Mouse (Mus musculus): Measurements from ENCODE around the gene Serinc4. TPM values are rescaled to one million over a fixed set of nuclear protein-coding genes. Genes with fewer than 3 reads are reported as not detected.

Gene Serinc4
- polyA plus RNA-seq, 1 experiment from 2014 or later: 1.6 TPM

DNA sequence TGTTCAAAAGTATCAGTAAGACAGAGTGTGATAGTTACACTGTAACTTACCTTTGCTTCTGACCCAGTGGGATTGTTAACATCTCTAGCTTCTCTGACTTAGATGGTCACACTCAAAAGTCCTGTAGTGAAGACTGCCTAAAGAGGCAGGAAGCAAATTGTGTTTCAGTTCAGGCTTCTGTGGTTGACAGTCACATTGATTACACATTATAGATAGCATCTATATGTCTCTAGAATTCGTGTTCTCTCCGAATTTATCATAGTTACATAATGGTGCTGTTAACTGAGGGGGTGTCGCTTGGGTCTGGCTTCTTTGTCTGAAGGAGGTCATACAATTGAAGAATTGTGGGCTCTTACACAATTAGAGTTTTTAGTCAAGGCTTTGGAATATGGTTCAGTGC, 41.5 kb downstream of the Serinc4 start:
- H3K4me3 ChIP-seq (replicated peaks; ENCODE audit: low read length): peak overlapping the region; percentile 74
- H3K4me2 ChIP-seq (ENCODE audit: low read length): peak overlapping the region; percentile 60
- H3K36me3 ChIP-seq (ENCODE audit: control insufficient read depth, insufficient read depth): no peaks in the 10 kb centered on the region; the same call in 1 of the 2 replicates
- H3K27me3 ChIP-seq (replicated peaks; ENCODE audit: control insufficient read depth, insufficient read depth, low read length): no peaks in the 10 kb centered on the region
- peak overlapping the region; percentile 85; the same call in 1 of the 2 replicates for H3K9ac ChIP-seq (replicated peaks; ENCODE audit: low read depth, low read length)
- H3K9me3 ChIP-seq (ENCODE audit: control insufficient read depth, low read length): no peaks in the 10 kb centered on the region
- H3K27ac ChIP-seq (ENCODE audit: low read length): no peak overlapping the region
- 55% methylated on average over 3 of the region's 3 CpGs for WGBS
- ATAC-seq: no peak
- H3K4me1 ChIP-seq (replicated peaks; ENCODE audit: control insufficient read depth, insufficient read depth, low read length): peaks cover 25% of the 10 kb centered on the region

DNA sequence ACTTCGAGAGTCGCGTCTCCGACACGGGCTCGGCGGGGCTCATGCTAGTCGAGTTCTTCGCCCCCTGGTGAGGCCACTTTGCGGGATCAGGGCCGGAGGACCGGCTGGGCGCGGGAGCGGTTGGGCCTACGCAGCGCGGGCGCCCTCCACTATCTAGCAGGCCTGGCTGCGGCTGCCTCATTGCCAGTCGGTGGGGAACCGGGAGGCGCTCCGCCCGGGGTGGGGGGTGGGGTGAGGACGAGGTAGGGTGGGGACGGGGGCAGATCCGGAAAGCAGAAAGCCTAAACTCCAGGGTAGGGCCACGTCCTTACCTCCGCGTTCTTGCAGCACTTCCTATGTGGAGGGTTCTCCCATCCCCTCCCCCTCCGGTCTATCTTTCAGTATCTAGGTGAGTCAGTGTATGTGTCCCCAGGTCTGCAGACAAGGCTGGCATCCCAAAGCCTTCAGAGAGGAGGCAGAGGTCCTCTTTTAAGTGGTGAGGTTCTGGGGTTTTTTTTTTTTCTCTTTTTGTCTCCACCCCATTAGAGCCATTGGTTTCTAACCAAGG, 42.4 kb downstream of the Serinc4 start:
- ATAC-seq: peak; percentile 48

DNA sequence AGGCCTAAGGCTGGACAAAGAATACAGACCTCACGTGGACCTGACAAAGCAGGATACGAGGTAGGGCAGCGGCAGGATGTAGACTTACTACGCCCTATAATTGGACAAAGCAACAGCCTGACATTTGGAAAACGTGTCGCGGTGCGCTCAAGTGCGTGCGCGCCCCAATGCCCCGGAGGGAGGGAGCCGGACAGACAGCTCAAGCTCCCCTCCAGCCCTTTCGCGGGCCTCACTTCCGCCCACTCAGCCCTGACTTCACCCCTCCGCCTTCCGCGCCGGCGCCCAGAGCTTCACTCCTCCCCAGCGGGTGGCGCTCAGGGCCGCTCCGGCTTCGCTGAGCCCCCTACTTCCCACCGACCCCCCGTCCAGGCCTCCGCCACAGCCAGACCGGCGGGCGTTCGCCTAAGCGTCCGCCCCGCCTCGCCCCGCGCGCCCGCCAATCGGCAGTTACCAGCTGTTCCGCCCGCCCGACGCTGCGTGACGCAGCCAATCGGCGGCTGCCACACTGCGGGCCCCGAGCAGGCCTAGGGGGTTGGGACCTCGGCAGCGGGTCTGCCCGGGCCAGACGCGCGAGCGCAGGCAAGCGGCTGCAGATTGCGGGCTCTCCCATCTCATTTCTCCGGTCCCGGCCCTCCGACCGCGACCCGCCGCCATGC, 43.1 kb downstream of the Serinc4 start, which contains the start of the genes Pdia3 and Catsper2:
Gene Pdia3 (plus strand): TSS at position 389 of the 656 bp plus-strand sequence.
Gene Catsper2 (minus strand): TSS at position 406 of the 656 bp plus-strand sequence.
- H3K4me2 ChIP-seq (ENCODE audit: low read length): peak within 1 kb of the TSS; percentile 60
- ATAC-seq: peak; percentile 99
- peak within 1 kb of the TSS; percentile 92 for H3K9ac ChIP-seq (replicated peaks; ENCODE audit: low read depth, low read length)
- peak within 1 kb of the TSS; percentile 74 for H3K4me3 ChIP-seq (replicated peaks; ENCODE audit: low read length)
- no peaks in the 10 kb centered on the region; the same call in 1 of the 2 replicates for H3K36me3 ChIP-seq (ENCODE audit: control insufficient read depth, insufficient read depth)
- H3K4me1 ChIP-seq (replicated peaks; ENCODE audit: control insufficient read depth, insufficient read depth, low read length): peaks cover 25% of the 10 kb centered on the region
- no peaks in the 10 kb centered on the region for H3K27me3 ChIP-seq (replicated peaks; ENCODE audit: control insufficient read depth, insufficient read depth, low read length)
- under 1% methylated on average over 68 of the region's 68 CpGs for WGBS
- peak within 1 kb of the TSS; percentile 98 for H3K27ac ChIP-seq (ENCODE audit: low read length)
- H3K9me3 ChIP-seq (ENCODE audit: control insufficient read depth, low read length): no peaks in the 10 kb centered on the region

More for the DNA sequence above, 42.4 kb downstream of the Serinc4 start:
- WGBS: 0% methylated on average over 31 of the region's 32 CpGs
- peaks cover 25% of the 10 kb centered on the region for H3K4me1 ChIP-seq (replicated peaks; ENCODE audit: control insufficient read depth, insufficient read depth, low read length)
- H3K36me3 ChIP-seq (ENCODE audit: control insufficient read depth, insufficient read depth): no peaks in the 10 kb centered on the region; the same call in 1 of the 2 replicates
- H3K9ac ChIP-seq (replicated peaks; ENCODE audit: low read depth, low read length): peak overlapping the region; percentile 85
- no peaks in the 10 kb centered on the region for H3K27me3 ChIP-seq (replicated peaks; ENCODE audit: control insufficient read depth, insufficient read depth, low read length)
- H3K9me3 ChIP-seq (ENCODE audit: control insufficient read depth, low read length): no peaks in the 10 kb centered on the region
- H3K4me2 ChIP-seq (ENCODE audit: low read length): peak overlapping the region; percentile 60
- peak overlapping the region; percentile 74 for H3K4me3 ChIP-seq (replicated peaks; ENCODE audit: low read length)
- peak overlapping the region; percentile 98 for H3K27ac ChIP-seq (ENCODE audit: low read length)

DNA sequence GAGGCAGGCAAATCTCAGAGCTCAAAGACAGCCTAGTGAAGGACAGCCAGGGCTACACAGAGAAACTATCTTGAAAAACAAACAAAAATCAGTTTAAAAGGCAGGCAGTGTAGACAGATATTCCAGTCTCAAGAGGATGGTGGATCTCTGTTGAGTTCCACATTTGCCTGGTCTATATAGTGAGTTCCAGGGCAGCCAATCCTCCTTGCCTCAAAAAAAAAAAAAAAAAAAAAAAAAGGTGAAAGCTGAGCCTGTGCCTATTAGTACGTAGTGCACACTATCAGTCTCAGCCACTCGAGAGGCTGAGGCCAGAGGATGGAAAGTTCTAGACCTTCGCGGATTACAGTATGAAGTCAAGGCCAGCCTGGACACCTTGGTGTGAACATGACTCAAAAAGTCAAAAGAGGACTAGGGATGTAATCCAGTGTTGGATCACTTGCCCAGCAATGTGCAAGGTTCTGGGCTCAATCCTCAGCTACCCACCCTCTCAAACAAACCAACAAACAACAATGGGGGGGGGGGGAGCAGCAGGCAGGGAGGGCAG, 43.7 kb downstream of the Serinc4 start:
- H3K4me2 ChIP-seq (ENCODE audit: low read length): peak overlapping the region; percentile 51
- H3K36me3 ChIP-seq (ENCODE audit: control insufficient read depth, insufficient read depth): no peaks in the 10 kb centered on the region; the same call in 1 of the 2 replicates
- peak overlapping the region; percentile 92 for H3K9ac ChIP-seq (replicated peaks; ENCODE audit: low read depth, low read length)
- peak overlapping the region; percentile 74 for H3K4me3 ChIP-seq (replicated peaks; ENCODE audit: low read length)
- H3K27me3 ChIP-seq (replicated peaks; ENCODE audit: control insufficient read depth, insufficient read depth, low read length): no peaks in the 10 kb centered on the region
- peak overlapping the region; percentile 98 for H3K27ac ChIP-seq (ENCODE audit: low read length)
- peaks cover 25% of the 10 kb centered on the region for H3K4me1 ChIP-seq (replicated peaks; ENCODE audit: control insufficient read depth, insufficient read depth, low read length)
- no peak for ATAC-seq
- no peaks in the 10 kb centered on the region for H3K9me3 ChIP-seq (ENCODE audit: control insufficient read depth, low read length)
- 13% methylated on average over 4 of the region's 4 CpGs for WGBS

DNA sequence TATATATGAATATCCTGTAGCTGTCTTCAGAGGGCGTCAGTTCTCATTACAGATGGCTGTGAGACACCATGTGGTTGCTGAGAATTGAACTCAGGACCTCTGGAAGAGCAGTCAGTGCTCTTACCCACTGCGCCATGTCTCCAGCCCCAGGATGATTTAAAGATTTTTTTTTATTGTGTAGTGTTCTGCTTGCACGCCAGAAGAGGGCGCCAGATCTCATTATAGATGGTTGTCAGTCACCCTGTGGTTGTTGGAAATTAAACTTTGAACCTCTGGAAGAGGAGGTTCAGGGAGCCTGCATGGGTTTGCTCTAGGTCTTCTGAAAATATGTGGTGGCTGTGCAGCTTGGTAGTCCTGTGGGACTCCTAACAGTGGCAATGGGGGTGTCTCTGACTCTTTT, 48.4 kb downstream of the Serinc4 start:
- WGBS: 33% methylated on average over 4 of the region's 4 CpGs
- Histone ChIP-seq H3K36me3 (ENCODE audit: control insufficient read depth, insufficient read depth) (no peaks in the 10 kb centered on the region), H3K9me3 (ENCODE audit: control insufficient read depth, low read length) (no peaks in the 10 kb centered on the region), H3K4me2 (ENCODE audit: low read length) (no peak overlapping the region), H3K4me3 (replicated peaks; ENCODE audit: low read length) (no peak overlapping the region), H3K27me3 (replicated peaks; ENCODE audit: control insufficient read depth, insufficient read depth, low read length) (no peaks in the 10 kb centered on the region), H3K4me1 (replicated peaks; ENCODE audit: control insufficient read depth, insufficient read depth, low read length) (peaks cover 8% of the 10 kb centered on the region; the same call in 1 of the 2 replicates), H3K27ac (ENCODE audit: low read length) (no peak overlapping the region), H3K9ac (replicated peaks; ENCODE audit: low read depth, low read length) (no peak overlapping the region)
- no peak for ATAC-seq

DNA sequence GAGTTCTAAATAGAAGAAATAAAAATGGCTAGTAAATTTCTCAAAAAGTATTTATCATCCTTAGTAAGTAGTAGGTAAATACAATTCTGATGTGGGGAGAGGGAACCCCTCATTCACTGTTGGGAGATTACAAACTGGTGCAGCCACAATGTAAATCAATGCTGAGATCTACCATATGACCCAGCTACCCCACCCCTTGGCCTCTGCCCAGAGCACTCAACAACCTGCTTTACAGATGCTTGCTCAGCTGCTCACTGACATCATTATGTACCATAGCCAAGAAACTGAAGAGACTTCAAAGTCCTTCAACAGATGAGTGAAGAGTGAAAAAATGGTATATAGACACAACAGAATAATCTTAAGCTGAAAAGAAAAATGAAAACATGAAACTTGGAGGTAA, 53.3 kb downstream of the Serinc4 start:
- no peaks in the 10 kb centered on the region for H3K36me3 ChIP-seq (ENCODE audit: control insufficient read depth, insufficient read depth)
- no peak for ATAC-seq
- no peak overlapping the region for H3K9ac ChIP-seq (replicated peaks; ENCODE audit: low read depth, low read length)
- no peaks in the 10 kb centered on the region; the same call in 1 of the 2 replicates for H3K27me3 ChIP-seq (replicated peaks; ENCODE audit: control insufficient read depth, insufficient read depth, low read length)
- no peaks in the 10 kb centered on the region for H3K9me3 ChIP-seq (ENCODE audit: control insufficient read depth, low read length)
- no peak overlapping the region for H3K27ac ChIP-seq (ENCODE audit: low read length)
- no peak overlapping the region for H3K4me3 ChIP-seq (replicated peaks; ENCODE audit: low read length)
- H3K4me1 ChIP-seq (replicated peaks; ENCODE audit: control insufficient read depth, insufficient read depth, low read length): no peaks in the 10 kb centered on the region
- no peak overlapping the region for H3K4me2 ChIP-seq (ENCODE audit: low read length)

DNA sequence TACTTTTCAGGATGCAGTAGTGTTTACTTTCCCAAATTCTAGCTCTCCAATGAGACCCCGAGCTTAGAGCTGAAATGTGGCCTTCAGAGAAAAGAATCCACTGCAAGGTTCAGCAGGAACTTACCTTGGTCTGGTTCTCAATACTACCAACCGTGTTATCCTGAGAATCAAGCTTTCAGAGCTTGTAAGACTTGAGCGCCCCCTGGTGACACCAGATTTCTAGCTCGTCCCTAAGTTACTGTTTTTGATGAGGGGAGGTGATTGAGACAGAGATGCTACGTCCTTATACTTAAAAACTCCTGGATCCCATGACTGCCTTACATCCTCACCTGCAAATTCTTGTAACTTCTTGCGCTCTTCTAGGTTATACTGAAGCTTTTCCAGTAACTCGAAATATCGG, 60.0 kb downstream of the Serinc4 start:
- H3K4me2 ChIP-seq (ENCODE audit: low read length): no peak overlapping the region
- no peak overlapping the region for H3K9ac ChIP-seq (replicated peaks; ENCODE audit: low read depth, low read length)
- no peak overlapping the region for H3K4me3 ChIP-seq (replicated peaks; ENCODE audit: low read length)
- H3K9me3 ChIP-seq (ENCODE audit: control insufficient read depth, low read length): no peaks in the 10 kb centered on the region
- H3K36me3 ChIP-seq (ENCODE audit: control insufficient read depth, insufficient read depth): no peaks in the 10 kb centered on the region; the same call in 1 of the 2 replicates
- no peaks in the 10 kb centered on the region for H3K4me1 ChIP-seq (replicated peaks; ENCODE audit: control insufficient read depth, insufficient read depth, low read length)
- H3K27ac ChIP-seq (ENCODE audit: low read length): no peak overlapping the region
- no peak for ATAC-seq
- H3K27me3 ChIP-seq (replicated peaks; ENCODE audit: control insufficient read depth, insufficient read depth, low read length): no peaks in the 10 kb centered on the region; the same call in 1 of the 2 replicates
- WGBS: 13% methylated on average over 8 of the region's 8 CpGs

Small RNA genes lying within 50 kb of the gene (microRNA-seq; reads per million reads assigned to microRNA genes)
- gene Gm22953: not detected

Other genes starting within 250 kb of the Serinc4 start
- gene Trp53bp1, start 185.4 kb downstream of the Serinc4 start, polyA plus RNA-seq (2015; fragmentation: Nextera tagmentation; extraction: Ambion mirVana): 181 and 209 TPM in 2 replicates
- 10.9 and 13.3 TPM in 2 replicates for gene Map1a, start 167.2 kb downstream of the Serinc4 start, polyA plus RNA-seq (2015; fragmentation: Nextera tagmentation; extraction: Ambion mirVana)
- 14.3 and 22.4 TPM in 2 replicates for gene Ppip5k1, start 101.4 kb downstream of the Serinc4 start, polyA plus RNA-seq (2015; fragmentation: Nextera tagmentation; extraction: Ambion mirVana)
- 26.3 and 35.7 TPM in 2 replicates for gene Ckmt1, start 99.1 kb downstream of the Serinc4 start, polyA plus RNA-seq (2015; fragmentation: Nextera tagmentation; extraction: Ambion mirVana)
- not detected in 2 replicates for gene Strc, start 69.6 kb downstream of the Serinc4 start, polyA plus RNA-seq (2015; fragmentation: Nextera tagmentation; extraction: Ambion mirVana)
- gene Pdia3, start 43.0 kb downstream of the Serinc4 start, polyA plus RNA-seq (2015; fragmentation: Nextera tagmentation; extraction: Ambion mirVana): 334 and 342 TPM in 2 replicates
- gene Catsper2, start 43.0 kb downstream of the Serinc4 start, polyA plus RNA-seq (2015; fragmentation: Nextera tagmentation; extraction: Ambion mirVana): 4.5 and 7.5 TPM in 2 replicates
- 2.3 and 2.5 TPM in 2 replicates for gene Ell3, start 12.5 kb downstream of the Serinc4 start, polyA plus RNA-seq (2015; fragmentation: Nextera tagmentation; extraction: Ambion mirVana)
- gene Serf2, start 7.6 kb downstream of the Serinc4 start, polyA plus RNA-seq (2015; fragmentation: Nextera tagmentation; extraction: Ambion mirVana): 254 and 305 TPM in 2 replicates
- gene Hypk, start 3.5 kb downstream of the Serinc4 start, polyA plus RNA-seq (2015; fragmentation: Nextera tagmentation; extraction: Ambion mirVana): 105 and 108 TPM in 2 replicates
- 78.6 and 82.6 TPM in 2 replicates for gene Mfap1b, start 17.3 kb upstream of the Serinc4 start, polyA plus RNA-seq (2015; fragmentation: Nextera tagmentation; extraction: Ambion mirVana)
- 34.0 and 35.2 TPM in 2 replicates for gene Mfap1a, start 49.9 kb upstream of the Serinc4 start, polyA plus RNA-seq (2015; fragmentation: Nextera tagmentation; extraction: Ambion mirVana)
- gene Wdr76, start 49.9 kb upstream of the Serinc4 start, polyA plus RNA-seq (2015; fragmentation: Nextera tagmentation; extraction: Ambion mirVana): 5.5 and 6.5 TPM in 2 replicates